Mouse (Mus musculus) monocyte, adult 5-6 weeks (primary cell): ENCODE results near the gene Vmn2r51. TPM values are rescaled to one million over a fixed set of nuclear protein-coding genes. Genes with fewer than 3 reads are reported as not detected.
"Not testable (repeated sequence)": the region's sequence is repeated elsewhere in the genome, so short reads cannot be mapped to it uniquely, and the experiment has no call there.

ENCODE experiments used
- ATAC-seq: fragments of 153-309, 156-312 bp; replicated peaks from 2 replicates; pipeline ENCODE4 v1.8.0; 2017; ENCODE audit warnings: mild to moderate bottlenecking; ENCODE audit not compliant: low TSS enrichment, insufficient number of reproducible peaks, severe bottlenecking, poor library complexity, low FRiP score
- total RNA-seq: library from RNA; stranded (forward); fragments of 200-1000, 200-491, 200-594 nt; gene quantifications from 3 replicates; pipeline ENCODE4 v1.2.3, GENCODE M21; 2017

Gene Vmn2r51
- total RNA-seq, result not detected in 3 replicates

DNA sequence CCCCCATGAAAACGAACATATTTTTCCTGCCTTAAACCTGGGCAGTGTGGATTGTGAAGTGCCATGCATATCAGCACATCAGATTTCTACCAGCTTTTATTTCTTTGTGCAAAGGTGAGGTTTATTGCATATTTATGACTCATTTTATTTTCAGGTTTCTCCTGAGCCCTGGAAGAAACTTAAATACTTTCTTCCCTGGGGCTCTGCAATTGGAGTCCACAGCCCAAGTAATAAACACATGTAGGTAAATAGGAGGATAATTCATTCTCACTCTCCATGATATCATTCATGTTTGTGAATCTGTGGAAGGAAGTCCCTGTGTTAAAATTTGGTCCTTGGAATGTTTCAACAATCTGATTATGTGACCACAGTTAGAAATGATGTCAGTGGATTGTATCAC, at the start of gene Vmn2r51:
TSS of gene Vmn2r51 (minus strand) at position 101 of the 400 bp plus-strand sequence.
- not testable (repeated sequence) for ATAC-seq

DNA sequence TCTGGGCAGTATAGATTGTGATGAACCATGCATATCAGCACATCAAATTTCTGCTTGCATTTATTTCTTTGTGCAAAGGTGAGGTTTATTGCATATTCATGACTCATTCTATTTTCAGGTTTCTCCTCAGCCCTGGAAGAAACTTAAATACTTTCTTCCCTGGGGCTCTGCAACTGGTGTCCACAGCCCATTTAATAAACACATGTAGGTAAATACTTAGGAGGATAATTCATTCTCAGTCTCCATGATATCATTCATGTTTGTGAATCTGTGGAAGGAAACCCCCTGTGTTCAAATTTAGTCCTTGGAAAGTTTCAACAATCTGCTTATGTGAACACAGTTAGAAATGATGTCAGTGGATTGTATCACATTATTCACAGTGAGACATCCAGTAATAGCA, 52.3 kb downstream of the Vmn2r51 start, which contains the start of gene Vmn2r50:
TSS of gene Vmn2r50 (minus strand) at position 101 of the 400 bp plus-strand sequence.
- ATAC-seq, result not testable (repeated sequence)

Other genes with a start within 250 kb of the Vmn2r51 start
- gene Vmn2r48, start 152.2 kb downstream of the Vmn2r51 start, total RNA-seq, result not detected in 3 replicates
- gene Vmn2r49, start 113.5 kb downstream of the Vmn2r51 start, total RNA-seq, result not detected in 3 replicates
- not detected in 3 replicates for gene Vmn2r50, start 52.4 kb downstream of the Vmn2r51 start, total RNA-seq
- gene Vmn2r52, start 70.8 kb upstream of the Vmn2r51 start, total RNA-seq, result not detected in 3 replicates
- gene Vmn1r66, start 172.3 kb upstream of the Vmn2r51 start, total RNA-seq, result not detected in 3 replicates